11 mouse cellular contexts compared by ENCODE assay signal in the genomic region with DNA sequence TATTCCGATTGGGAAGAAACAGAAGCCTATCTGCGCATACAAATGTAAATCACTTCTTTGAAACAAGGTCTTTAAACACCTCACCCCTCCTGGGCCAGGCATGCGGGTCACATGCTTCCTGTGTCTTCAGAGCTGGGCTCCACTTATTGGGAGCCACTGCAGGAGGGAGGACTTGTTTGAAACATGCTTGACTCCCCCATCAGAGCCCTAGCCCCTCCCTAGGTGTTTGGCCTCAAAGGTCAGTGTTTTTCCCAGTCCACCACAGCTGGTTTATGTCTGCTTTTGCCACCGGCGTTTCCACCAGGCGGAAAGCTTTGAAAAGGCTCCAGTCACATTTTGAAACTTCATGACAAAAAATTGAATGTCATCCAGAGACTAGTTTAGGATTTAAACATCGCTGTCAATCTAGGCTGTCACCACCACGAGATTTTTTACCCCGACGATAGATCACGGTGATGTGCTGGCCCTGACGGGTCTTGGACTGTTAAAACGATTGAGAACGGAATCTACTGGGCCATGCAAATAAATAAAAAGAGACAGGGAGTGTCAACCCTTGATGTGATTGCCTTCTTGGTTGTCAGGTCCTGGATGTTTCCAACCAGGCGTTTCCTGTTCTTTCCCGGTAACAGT.
DNase-seq lines count a peak whose midpoint lies in the region; ATAC-seq lines count a peak whose summit lies in the region.
"Had no signal": no experiment of that assay in that cellular context is flagged by ENCODE, and none has a peak within 500 bp of the region (broad histone marks: within the 10 kb centered on the region; RNA-seq: fewer than 3 reads in every experiment).

No protein-coding gene starts in this region.

- no peaks in the 10 kb centered on the region for H3K27me3 ChIP-seq in kidney, embryonic 14.5 days (ENCODE audit: control insufficient read depth, insufficient read depth, low read length)
- H3K27me3 ChIP-seq: neural tube, embryonic 12.5 days had no signal

- H3K4me1 ChIP-seq in kidney, embryonic 14.5 days (ENCODE audit: control insufficient read depth, insufficient read depth, low read length), result peaks cover 33% of the 10 kb centered on the region; the same call in 1 of the 2 replicates

- H3K27ac ChIP-seq in kidney, embryonic 14.5 days (ENCODE audit: low read depth, low read length), result peak overlapping the region; percentile 31; the same call in 1 of the 2 replicates
- H3K27ac ChIP-seq: left cerebral cortex, adult 2 months; neural tube, embryonic 12.5 days had no signal

- peak; percentile 95 for DNase-seq in R1 (ENCODE audit: low read depth, low spot score)
- peak; percentile 65 for DNase-seq in embryo, embryonic 10.5 days (ENCODE audit: low spot score)
- DNase-seq in lung, adult 18-20 months, result peak; percentile 47 to 55
- DNase-seq in adrenal gland, postnatal 10 days, result no peak
- DNase-seq in cerebellum, postnatal 10 days, result no peak
- no peak for DNase-seq in gastrocnemius, postnatal 36 days
- no peak for DNase-seq in cerebellum, adult 9-11 months

- intact Hi-C loops in gastrocnemius, postnatal 36 days (cut with DNase I), result no loop called here

- ATAC-seq in kidney, embryonic 14.5 days (ENCODE audit: low FRiP score, low TSS enrichment), result peak; percentile 83
- ATAC-seq: forebrain, embryonic 14.5 days had no signal

- no peak overlapping the region for H3K9ac ChIP-seq in kidney, embryonic 14.5 days (ENCODE audit: low read depth, low read length)
- H3K9ac ChIP-seq: neural tube, embryonic 12.5 days had no signal

- 21% methylated on average over 16 of the region's 16 CpGs for WGBS in kidney, embryonic 14.5 days

- H3K4me3 ChIP-seq in kidney, embryonic 14.5 days (ENCODE audit: low read length), result no peak overlapping the region
- H3K4me3 ChIP-seq: left cerebral cortex, adult 2 months; neural tube, embryonic 12.5 days had no signal

- no peak overlapping the region for H3K4me2 ChIP-seq in kidney, embryonic 14.5 days (replicated peaks; ENCODE audit: low read depth, low read length)
- H3K4me2 ChIP-seq: neural tube, embryonic 12.5 days had no signal

- no peaks in the 10 kb centered on the region for H3K36me3 ChIP-seq in kidney, embryonic 14.5 days (ENCODE audit: control insufficient read depth, insufficient read depth, low read length)
- H3K36me3 ChIP-seq: neural tube, embryonic 12.5 days had no signal

- H3K9me3 ChIP-seq in kidney, embryonic 14.5 days (ENCODE audit: control insufficient read depth, low read length), result no peaks in the 10 kb centered on the region
- H3K9me3 ChIP-seq: neural tube, embryonic 12.5 days had no signal

Comparison
In these comparisons a context has a peak if more than half of its experiments do, and no peak if none do; other contexts are left out.
1. DNase-seq: peak in R1 (single experiment), embryo, embryonic 10.5 days (single experiment) and lung, adult 18-20 months (2 of 2); none in adrenal gland, postnatal 10 days (single experiment), cerebellum, postnatal 10 days (0 of 2), gastrocnemius, postnatal 36 days (0 of 2) and cerebellum, adult 9-11 months (single experiment).